Mouse (Mus musculus): Measurements from ENCODE around the gene Rap2c. TPM values are rescaled to one million over a fixed set of nuclear protein-coding genes. Genes with fewer than 3 reads are reported as not detected.

The Rap2c gene
- 8.3 TPM for polyA plus RNA-seq (2012; fragmentation: generic; extraction: Trizol)

DNA sequence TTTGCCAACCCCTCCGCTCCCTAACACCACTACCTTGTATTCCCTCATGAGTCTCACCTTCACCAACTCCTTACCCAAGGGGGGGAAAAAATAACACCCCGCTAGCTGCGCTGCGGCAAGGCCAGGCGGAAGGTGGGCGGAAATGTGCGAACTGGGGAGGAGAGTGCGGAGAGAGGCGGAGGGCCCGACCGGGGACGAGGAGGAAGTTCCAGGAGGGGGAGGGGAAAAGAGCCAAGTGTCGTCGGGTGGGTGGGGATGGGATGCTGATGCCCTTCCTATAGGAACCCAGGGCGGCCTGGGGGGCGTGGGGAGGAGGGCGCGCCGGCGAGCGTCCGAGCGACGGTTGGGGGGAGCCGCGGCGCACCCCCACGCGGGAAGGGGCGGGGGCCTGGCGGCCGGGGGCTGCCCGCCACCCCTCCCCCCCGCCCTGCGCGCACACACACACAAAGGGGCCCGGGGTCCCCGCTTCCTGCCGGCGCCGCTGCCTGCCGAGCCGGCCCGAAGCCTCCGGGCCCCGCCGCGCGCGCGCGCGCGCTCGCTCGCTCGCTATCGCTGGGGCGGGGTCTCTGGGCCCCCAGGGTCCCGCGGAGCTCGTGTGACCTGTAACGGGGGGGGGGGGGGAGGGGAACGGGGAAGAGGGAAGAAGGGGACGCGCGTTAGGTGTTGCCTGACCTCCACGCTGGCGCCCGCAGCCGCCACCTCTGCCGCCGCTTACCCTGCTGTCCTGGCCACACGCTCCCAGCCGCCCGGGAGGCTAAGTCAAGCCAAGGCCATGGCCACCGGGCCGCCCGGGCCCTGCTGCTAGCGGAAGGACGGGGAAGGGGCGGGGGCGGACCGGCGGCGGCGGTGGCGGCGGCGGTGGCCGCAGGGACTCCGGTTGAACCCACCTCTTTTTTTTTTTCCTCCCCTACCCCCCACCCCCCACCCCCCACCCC lies at the start of gene Rap2c:
Gene Rap2c (minus strand): TSS at position 168 of the 935 bp plus-strand sequence.
- TF ChIP-seq MAX (IDR thresholded peaks at IDR 0.05; ENCODE audit: low read depth): no peak
- TF ChIP-seq POLR2A (IDR thresholded peaks at IDR 0.05; ENCODE audit: insufficient read length, low read depth): peak; percentile 12
- H3K4me2 ChIP-seq (ENCODE audit: low read depth): peak within 1 kb of the TSS; percentile 70
- H3ac ChIP-seq (ENCODE audit: control insufficient read depth, insufficient read length): peak within 1 kb of the TSS; percentile 61
- H3K79me2 ChIP-seq (ENCODE audit: control insufficient read depth, insufficient read depth): peaks cover 24% of the 10 kb centered on the region
- H3K36me3 ChIP-seq (ENCODE audit: control insufficient read depth, insufficient read depth): no peaks in the 10 kb centered on the region
- H3K27me3 ChIP-seq (ENCODE audit: control insufficient read depth, insufficient read depth, insufficient read length): no peaks in the 10 kb centered on the region
- peak within 1 kb of the TSS; percentile 50 for H3K4me3 ChIP-seq

DNA sequence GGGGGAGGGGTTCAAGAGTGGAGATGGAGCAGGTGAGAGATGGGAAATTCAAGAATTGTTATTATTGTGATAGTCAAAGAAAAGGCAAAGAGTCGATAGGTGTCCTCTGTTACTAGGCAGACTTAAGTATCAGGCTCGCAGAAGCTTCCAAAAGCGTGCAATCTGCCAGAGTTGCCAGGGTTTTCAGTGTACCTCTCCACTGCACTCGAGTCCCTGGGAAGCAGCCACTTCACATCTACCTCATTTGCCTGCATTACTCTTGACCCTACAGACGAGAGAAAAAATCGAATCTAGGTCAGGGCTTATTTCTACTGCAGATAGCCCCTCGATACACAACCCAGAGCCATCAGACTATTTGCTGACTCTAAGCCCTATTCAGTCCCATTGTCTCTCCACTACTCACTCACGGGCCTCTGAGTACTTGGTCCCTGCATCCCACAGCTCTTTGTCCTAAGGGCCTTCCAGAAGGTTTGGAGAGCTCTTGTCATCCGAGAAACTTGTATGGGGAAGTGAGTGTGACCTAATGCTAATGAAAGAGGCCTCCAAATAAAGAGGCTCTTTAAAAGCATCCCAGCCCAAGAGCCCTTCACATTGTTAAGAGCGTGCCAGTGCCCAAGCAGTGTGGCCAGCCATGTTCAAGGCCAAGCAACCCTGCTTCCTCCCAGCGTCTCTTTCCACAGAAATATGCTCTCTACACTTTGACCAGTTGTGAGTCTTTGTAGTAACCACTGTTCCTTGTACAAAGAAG lies 48.9 kb upstream of the Rap2c start:
- Histone ChIP-seq H3K4me3 (no peak overlapping the region), H3K79me2 (ENCODE audit: control insufficient read depth, insufficient read depth) (no peaks in the 10 kb centered on the region), H3K36me3 (ENCODE audit: control insufficient read depth, insufficient read depth) (no peaks in the 10 kb centered on the region), H3ac (ENCODE audit: control insufficient read depth, insufficient read length) (no peak overlapping the region), H3K27me3 (ENCODE audit: control insufficient read depth, insufficient read depth, insufficient read length) (no peaks in the 10 kb centered on the region), H3K4me2 (ENCODE audit: low read depth) (no peak overlapping the region)
- TF ChIP-seq CEBPB (IDR thresholded peaks at IDR 0.05; ENCODE audit: insufficient read depth, poor library complexity, severe bottlenecking) (no peak), USF1 (IDR thresholded peaks at IDR 0.05; ENCODE audit: low read depth) (no peak), MYOD1 (IDR thresholded peaks at IDR 0.05; ENCODE audit: control insufficient read depth in 1 of 3, insufficient read length in 2 of 3, low read depth in 2 of 3) (no peak), E2F4 (IDR thresholded peaks at IDR 0.05; ENCODE audit: insufficient read depth) (no peak), POLR2AphosphoS2 (IDR thresholded peaks at IDR 0.05; ENCODE audit: insufficient read length, low read depth) (no peak)

DNA sequence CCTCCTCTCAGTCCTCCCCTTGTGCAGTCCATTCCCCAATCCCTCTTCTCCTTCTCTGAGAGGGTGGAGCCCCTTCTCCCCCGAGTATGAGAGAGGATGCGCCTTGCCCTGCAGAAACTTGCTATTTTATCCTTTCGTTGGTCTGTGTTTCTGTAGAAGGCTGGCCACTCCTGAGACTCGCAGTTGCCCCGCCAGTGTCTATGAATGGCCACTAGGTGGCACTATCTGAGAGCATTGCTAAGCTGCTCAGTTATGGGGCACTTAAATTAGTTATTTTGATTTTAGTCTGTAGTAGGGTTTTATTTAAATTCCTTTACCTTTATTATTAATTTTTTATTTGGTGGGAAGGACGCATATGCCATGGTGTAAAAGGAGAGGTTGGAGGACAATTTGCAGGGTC lies 48.0 kb upstream of the Rap2c start:
- no peak for TF ChIP-seq POLR2AphosphoS2 (IDR thresholded peaks at IDR 0.05; ENCODE audit: insufficient read length, low read depth)
- no peak for TF ChIP-seq SRF (IDR thresholded peaks at IDR 0.05; ENCODE audit: control insufficient read depth, insufficient read length, low read depth)
- no peak for TF ChIP-seq MYOG (IDR thresholded peaks at IDR 0.05; ENCODE audit: control insufficient read depth in 1 of 3, insufficient read depth in 1 of 3, insufficient read length in 2 of 3, low read depth in 2 of 3)
- no peak for TF ChIP-seq REST (IDR thresholded peaks at IDR 0.05; ENCODE audit: insufficient read depth, insufficient read length)
- no peak for TF ChIP-seq TCF3 (IDR thresholded peaks at IDR 0.05; ENCODE audit: insufficient read length, low read depth)
- TF ChIP-seq E2F4 (IDR thresholded peaks at IDR 0.05; ENCODE audit: insufficient read depth): no peak
- TF ChIP-seq MAX (IDR thresholded peaks at IDR 0.05; ENCODE audit: low read depth): no peak
- no peak for TF ChIP-seq TCF12 (IDR thresholded peaks at IDR 0.05; ENCODE audit: insufficient read depth, poor library complexity, severe bottlenecking)
- TF ChIP-seq USF1 (IDR thresholded peaks at IDR 0.05; ENCODE audit: low read depth): no peak
- TF ChIP-seq POLR2A (IDR thresholded peaks at IDR 0.05; ENCODE audit: insufficient read length, low read depth): no peak
- H3K27me3 ChIP-seq (ENCODE audit: control insufficient read depth, insufficient read depth, insufficient read length): no peaks in the 10 kb centered on the region
- no peak overlapping the region for H3K4me3 ChIP-seq
- no peaks in the 10 kb centered on the region for H3K36me3 ChIP-seq (ENCODE audit: control insufficient read depth, insufficient read depth)
- peak overlapping the region; percentile 49 for H3K4me2 ChIP-seq (ENCODE audit: low read depth)
- no peaks in the 10 kb centered on the region for H3K79me2 ChIP-seq (ENCODE audit: control insufficient read depth, insufficient read depth)
- no peak overlapping the region for H3ac ChIP-seq (ENCODE audit: control insufficient read depth, insufficient read length)

DNA sequence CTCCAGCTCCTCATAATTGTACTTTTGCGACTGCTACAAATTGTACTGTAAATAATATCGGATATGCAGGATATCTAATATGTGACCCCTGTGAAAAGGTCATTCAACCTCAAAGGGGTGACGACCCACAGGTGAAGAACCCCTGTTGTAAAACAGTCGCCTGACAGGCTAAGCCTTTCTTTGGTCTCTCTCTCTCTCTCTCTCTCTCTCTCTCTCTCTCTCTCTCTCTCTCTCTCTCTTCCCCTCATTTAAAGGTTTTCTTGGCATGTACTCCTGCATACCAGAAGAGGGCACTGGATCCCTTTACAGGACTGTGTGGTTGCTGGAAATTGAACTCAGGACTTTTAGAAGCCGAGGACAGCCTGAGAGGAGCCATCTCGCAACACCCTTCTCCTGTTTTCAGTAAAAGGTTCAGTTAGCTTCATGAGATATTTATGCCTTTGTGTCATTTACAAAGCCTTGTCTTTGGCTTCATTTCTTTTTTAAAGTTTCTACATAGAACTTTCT lies 47.4 kb upstream of the Rap2c start:
- TF ChIP-seq TCF12 (IDR thresholded peaks at IDR 0.05; ENCODE audit: insufficient read depth, poor library complexity, severe bottlenecking) (no peak), USF1 (IDR thresholded peaks at IDR 0.05; ENCODE audit: low read depth) (no peak), REST (IDR thresholded peaks at IDR 0.05; ENCODE audit: insufficient read depth, insufficient read length) (no peak), CEBPB (IDR thresholded peaks at IDR 0.05; ENCODE audit: insufficient read depth, poor library complexity, severe bottlenecking) (no peak), MYOG (IDR thresholded peaks at IDR 0.05; ENCODE audit: control insufficient read depth in 1 of 3, insufficient read depth in 1 of 3, insufficient read length in 2 of 3, low read depth in 2 of 3) (no peak), POLR2AphosphoS2 (IDR thresholded peaks at IDR 0.05; ENCODE audit: insufficient read length, low read depth) (no peak), TCF3 (IDR thresholded peaks at IDR 0.05; ENCODE audit: insufficient read length, low read depth) (no peak), SRF (IDR thresholded peaks at IDR 0.05; ENCODE audit: control insufficient read depth, insufficient read length, low read depth) (no peak), MAX (IDR thresholded peaks at IDR 0.05; ENCODE audit: low read depth) (no peak), MYOD1 (IDR thresholded peaks at IDR 0.05; ENCODE audit: control insufficient read depth in 1 of 3, insufficient read length in 2 of 3, low read depth in 2 of 3) (no peak)
- no peaks in the 10 kb centered on the region for H3K79me2 ChIP-seq (ENCODE audit: control insufficient read depth, insufficient read depth)
- no peaks in the 10 kb centered on the region for H3K36me3 ChIP-seq (ENCODE audit: control insufficient read depth, insufficient read depth)
- H3K4me2 ChIP-seq (ENCODE audit: low read depth): peak overlapping the region; percentile 49
- no peaks in the 10 kb centered on the region for H3K27me3 ChIP-seq (ENCODE audit: control insufficient read depth, insufficient read depth, insufficient read length)
- no peak overlapping the region for H3K4me3 ChIP-seq
- no peak overlapping the region for H3ac ChIP-seq (ENCODE audit: control insufficient read depth, insufficient read length)

DNA sequence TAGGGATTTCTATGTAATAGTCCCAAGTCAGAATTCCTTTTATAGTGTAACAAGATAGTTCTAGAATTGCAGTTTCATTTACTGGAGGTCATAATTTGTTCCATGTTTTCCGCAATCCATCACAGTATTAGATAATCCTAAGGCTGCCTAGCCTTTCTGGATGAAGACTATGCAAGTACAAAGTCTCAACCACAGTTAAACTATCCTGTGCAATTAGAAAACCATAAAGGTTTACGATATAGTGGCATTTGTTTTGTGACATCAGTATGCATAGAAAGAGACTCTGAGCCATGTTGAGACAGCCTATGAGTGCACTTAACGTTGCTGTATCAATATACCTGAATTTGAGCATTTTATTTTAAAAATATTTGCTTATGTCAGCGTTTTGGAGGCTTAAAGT lies 42.4 kb upstream of the Rap2c start:
- no peaks in the 10 kb centered on the region for H3K36me3 ChIP-seq (ENCODE audit: control insufficient read depth, insufficient read depth)
- no peak overlapping the region for H3ac ChIP-seq (ENCODE audit: control insufficient read depth, insufficient read length)
- no peaks in the 10 kb centered on the region for H3K27me3 ChIP-seq (ENCODE audit: control insufficient read depth, insufficient read depth, insufficient read length)
- H3K4me3 ChIP-seq: no peak overlapping the region
- H3K4me2 ChIP-seq (ENCODE audit: low read depth): no peak overlapping the region
- H3K79me2 ChIP-seq (ENCODE audit: control insufficient read depth, insufficient read depth): no peaks in the 10 kb centered on the region
- TF ChIP-seq MYOG (IDR thresholded peaks at IDR 0.05; ENCODE audit: control insufficient read depth in 1 of 3, insufficient read depth in 1 of 3, insufficient read length in 2 of 3, low read depth in 2 of 3) (no peak), E2F4 (IDR thresholded peaks at IDR 0.05; ENCODE audit: insufficient read depth) (no peak), MAX (IDR thresholded peaks at IDR 0.05; ENCODE audit: low read depth) (no peak), USF1 (IDR thresholded peaks at IDR 0.05; ENCODE audit: low read depth) (no peak), MYOD1 (IDR thresholded peaks at IDR 0.05; ENCODE audit: control insufficient read depth in 1 of 3, insufficient read length in 2 of 3, low read depth in 2 of 3) (no peak), TCF3 (IDR thresholded peaks at IDR 0.05; ENCODE audit: insufficient read length, low read depth) (no peak)
